Mouse (Mus musculus): ENCODE results near the gene Kcp.
A peak's percentile ranks its signal among the peaks of the same experiment; 100 is the strongest.

GRCm38 (mm10) chr6:29525256-29525655 lies 17.5 kb upstream of the Kcp start:
- no peak for TF ChIP-seq POLR2A (IDR thresholded peaks at IDR 0.05; ENCODE audit: low read depth, low read length)
- 0 out of 2 replicates have a peak, but pooled peaks have one; percentile 3 for TF ChIP-seq CTCF (IDR thresholded peaks at IDR 0.05; ENCODE audit: borderline replicate concordance, insufficient read depth, low read length)

Data from embryonic fibroblast, embryonic 13.5 days (primary cell).